Mouse (Mus musculus): Measurements from ENCODE around the gene Zbtb11.

Gene Zbtb11

GRCm38 (mm10) chr16:55969147-55969546 is 4.5 kb upstream of the Zbtb11 start:
- no peak for DNase-seq (ENCODE audit: extremely low read depth, low read depth, low spot score)

- no peak for DNase-seq (ENCODE audit: extremely low read depth, low read depth, low spot score)
Observed at GRCm38 (mm10) chr16:55970416-55970815, 3.3 kb upstream of the Zbtb11 start.

- no peak for DNase-seq (ENCODE audit: extremely low read depth, low read depth, low spot score)
Observed at GRCm38 (mm10) chr16:55971735-55972615, 1.7 kb upstream of the Zbtb11 start.

- no peak for DNase-seq (ENCODE audit: extremely low read depth, low read depth, low spot score)
Observed at GRCm38 (mm10) chr16:55972626-55973201, 969 bp upstream of the Zbtb11 start.

- no peak for DNase-seq (ENCODE audit: extremely low read depth, low read depth, low spot score)
Observed at GRCm38 (mm10) chr16:55974256-55974902, 696 bp downstream of the Zbtb11 start.

GRCm38 (mm10) chr16:55974903-55975285 is 1.2 kb downstream of the Zbtb11 start:
- DNase-seq (ENCODE audit: extremely low read depth, low read depth, low spot score): peak; percentile 88

- no peak for DNase-seq (ENCODE audit: extremely low read depth, low read depth, low spot score)
Observed at GRCm38 (mm10) chr16:55986001-55986400, 12.3 kb downstream of the Zbtb11 start.

- no peak for DNase-seq (ENCODE audit: extremely low read depth, low read depth, low spot score)
Observed at GRCm38 (mm10) chr16:55990311-55990710, 16.6 kb downstream of the Zbtb11 start.

GRCm38 (mm10) chr16:55994235-55994634 is 20.6 kb downstream of the Zbtb11 start:
- DNase-seq (ENCODE audit: extremely low read depth, low read depth, low spot score): no peak

- no peak for DNase-seq (ENCODE audit: extremely low read depth, low read depth, low spot score)
Observed at GRCm38 (mm10) chr16:56006798-56007197, 33.1 kb downstream of the Zbtb11 start.

GRCm38 (mm10) chr16:56008862-56009261 is 35.2 kb downstream of the Zbtb11 start:
- DNase-seq (ENCODE audit: extremely low read depth, low read depth, low spot score): no peak

GRCm38 (mm10) chr16:56012789-56013743 is 39.4 kb downstream of the Zbtb11 start:
- no peak for DNase-seq (ENCODE audit: extremely low read depth, low read depth, low spot score)

- no peak for DNase-seq (ENCODE audit: extremely low read depth, low read depth, low spot score)
Observed at GRCm38 (mm10) chr16:56014076-56014475, 40.4 kb downstream of the Zbtb11 start.

- DNase-seq (ENCODE audit: extremely low read depth, low read depth, low spot score): no peak
Observed at GRCm38 (mm10) chr16:56019660-56020059, 46.0 kb downstream of the Zbtb11 start.

GRCm38 (mm10) chr16:56027854-56028629 is 54.4 kb downstream of the Zbtb11 start:
- DNase-seq (ENCODE audit: extremely low read depth, low read depth, low spot score): no peak

- no peak for DNase-seq (ENCODE audit: extremely low read depth, low read depth, low spot score)
Observed at GRCm38 (mm10) chr16:56028722-56029551, 55.3 kb downstream of the Zbtb11 start.

- peak; percentile 58 for DNase-seq (ENCODE audit: extremely low read depth, low read depth, low spot score)
Observed at GRCm38 (mm10) chr16:56029661-56030082, 56.0 kb downstream of the Zbtb11 start, which contains the start of gene Pcnp. Pcnp (minus strand) TSS chr16:56029739.

GRCm38 (mm10) chr16:56034566-56034965 is 60.9 kb downstream of the Zbtb11 start:
- DNase-seq (ENCODE audit: extremely low read depth, low read depth, low spot score): no peak

GRCm38 (mm10) chr16:56036501-56036900 is 62.8 kb downstream of the Zbtb11 start:
- DNase-seq (ENCODE audit: extremely low read depth, low read depth, low spot score): no peak
